Mouse (Mus musculus): ENCODE measurements around the gene Susd1. TPM values are rescaled to one million over a fixed set of nuclear protein-coding genes. Genes with fewer than 3 reads are reported as not detected.

Gene Susd1
- polyA plus RNA-seq, 1 experiment, result 25.4 TPM

- Histone ChIP-seq H3K4me1 (ENCODE audit: control insufficient read depth, insufficient read depth, insufficient read length) (no peaks in the 10 kb centered on the region), H3K36me3 (ENCODE audit: control insufficient read depth, insufficient read depth, low read length) (no peaks in the 10 kb centered on the region; the same call in none of the 2 replicates), H3K27ac (ENCODE audit: insufficient read depth, low read length) (no peak overlapping the region), H3K4me3 (ENCODE audit: extremely low read depth, insufficient read depth, insufficient read length) (no peak overlapping the region), H3K27me3 (ENCODE audit: control insufficient read depth, insufficient read depth, low read length) (no peaks in the 10 kb centered on the region)
- no peak for DNase-seq (ENCODE audit: low read depth in 1 of 2, low spot score in 2 of 2)
- WGBS, result 88% methylated on average over 5 of the region's 5 CpGs
- TF ChIP-seq POLR2A (IDR thresholded peaks at IDR 0.05; ENCODE audit: low read depth, low read length) (no peak), CTCF (IDR thresholded peaks at IDR 0.05; ENCODE audit: extremely low read depth, insufficient read depth, insufficient read length, insufficient replicate concordance) (no peak)
These were observed 17.1 kb downstream of the Susd1 start for GRCm38 (mm10) chr4:59421369-59421746.

GRCm38 (mm10) chr4:59420695-59421368 is 17.6 kb downstream of the Susd1 start:
- WGBS, result 44% methylated on average over 7 of the region's 7 CpGs
- Histone ChIP-seq H3K27ac (ENCODE audit: insufficient read depth, low read length) (no peak overlapping the region), H3K36me3 (ENCODE audit: control insufficient read depth, insufficient read depth, low read length) (no peaks in the 10 kb centered on the region; the same call in none of the 2 replicates), H3K27me3 (ENCODE audit: control insufficient read depth, insufficient read depth, low read length) (no peaks in the 10 kb centered on the region), H3K4me3 (ENCODE audit: extremely low read depth, insufficient read depth, insufficient read length) (no peak overlapping the region), H3K4me1 (ENCODE audit: control insufficient read depth, insufficient read depth, insufficient read length) (no peaks in the 10 kb centered on the region)
- no peak for DNase-seq (ENCODE audit: low read depth in 1 of 2, low spot score in 2 of 2)
- TF ChIP-seq POLR2A (IDR thresholded peaks at IDR 0.05; ENCODE audit: low read depth, low read length) (no peak), CTCF (IDR thresholded peaks at IDR 0.05; ENCODE audit: extremely low read depth, insufficient read depth, insufficient read length, insufficient replicate concordance) (no peak)

GRCm38 (mm10) chr4:59419211-59419610 is 19.2 kb downstream of the Susd1 start:
- no peak for TF ChIP-seq CTCF (IDR thresholded peaks at IDR 0.05; ENCODE audit: extremely low read depth, insufficient read depth, insufficient read length, insufficient replicate concordance)
- no peak for TF ChIP-seq POLR2A (IDR thresholded peaks at IDR 0.05; ENCODE audit: low read depth, low read length)
- H3K4me3 ChIP-seq (ENCODE audit: extremely low read depth, insufficient read depth, insufficient read length), result no peak overlapping the region
- no peak for DNase-seq (ENCODE audit: low read depth in 1 of 2, low spot score in 2 of 2)
- H3K4me1 ChIP-seq (ENCODE audit: control insufficient read depth, insufficient read depth, insufficient read length), result no peaks in the 10 kb centered on the region
- H3K27me3 ChIP-seq (ENCODE audit: control insufficient read depth, insufficient read depth, low read length), result no peaks in the 10 kb centered on the region
- no peak overlapping the region for H3K27ac ChIP-seq (ENCODE audit: insufficient read depth, low read length)
- no peaks in the 10 kb centered on the region; the same call in none of the 2 replicates for H3K36me3 ChIP-seq (ENCODE audit: control insufficient read depth, insufficient read depth, low read length)
- 83% methylated on average over 4 of the region's 4 CpGs for WGBS

- DNase-seq (ENCODE audit: low read depth in 1 of 2, low spot score in 2 of 2), result no peak
- Histone ChIP-seq H3K36me3 (ENCODE audit: control insufficient read depth, insufficient read depth, low read length) (peaks cover 17% of the 10 kb centered on the region), H3K27ac (ENCODE audit: insufficient read depth, low read length) (no peak overlapping the region), H3K4me1 (ENCODE audit: control insufficient read depth, insufficient read depth, insufficient read length) (no peaks in the 10 kb centered on the region), H3K4me3 (ENCODE audit: extremely low read depth, insufficient read depth, insufficient read length) (no peak overlapping the region), H3K27me3 (ENCODE audit: control insufficient read depth, insufficient read depth, low read length) (no peaks in the 10 kb centered on the region)
- 93% methylated on average over 5 of the region's 5 CpGs for WGBS
- TF ChIP-seq POLR2A (IDR thresholded peaks at IDR 0.05; ENCODE audit: low read depth, low read length) (no peak), CTCF (IDR thresholded peaks at IDR 0.05; ENCODE audit: extremely low read depth, insufficient read depth, insufficient read length, insufficient replicate concordance) (no peak)
These were observed 25.0 kb downstream of the Susd1 start for GRCm38 (mm10) chr4:59413428-59413827.

GRCm38 (mm10) chr4:59411153-59411552 is 27.3 kb downstream of the Susd1 start:
- H3K27ac ChIP-seq (ENCODE audit: insufficient read depth, low read length), result no peak overlapping the region
- 93% methylated on average over 9 of the region's 9 CpGs for WGBS
- TF ChIP-seq POLR2A (IDR thresholded peaks at IDR 0.05; ENCODE audit: low read depth, low read length), result no peak
- TF ChIP-seq CTCF (IDR thresholded peaks at IDR 0.05; ENCODE audit: extremely low read depth, insufficient read depth, insufficient read length, insufficient replicate concordance), result no peak
- no peak for DNase-seq (ENCODE audit: low read depth in 1 of 2, low spot score in 2 of 2)
- H3K4me3 ChIP-seq (ENCODE audit: extremely low read depth, insufficient read depth, insufficient read length), result no peak overlapping the region
- no peaks in the 10 kb centered on the region for H3K4me1 ChIP-seq (ENCODE audit: control insufficient read depth, insufficient read depth, insufficient read length)
- no peaks in the 10 kb centered on the region for H3K27me3 ChIP-seq (ENCODE audit: control insufficient read depth, insufficient read depth, low read length)
- peaks cover 17% of the 10 kb centered on the region for H3K36me3 ChIP-seq (ENCODE audit: control insufficient read depth, insufficient read depth, low read length)

GRCm38 (mm10) chr4:59407766-59408165 is 30.7 kb downstream of the Susd1 start:
- Histone ChIP-seq H3K4me1 (ENCODE audit: control insufficient read depth, insufficient read depth, insufficient read length) (no peaks in the 10 kb centered on the region), H3K4me3 (ENCODE audit: extremely low read depth, insufficient read depth, insufficient read length) (no peak overlapping the region), H3K27ac (ENCODE audit: insufficient read depth, low read length) (no peak overlapping the region), H3K36me3 (ENCODE audit: control insufficient read depth, insufficient read depth, low read length) (peaks cover 13% of the 10 kb centered on the region), H3K27me3 (ENCODE audit: control insufficient read depth, insufficient read depth, low read length) (no peaks in the 10 kb centered on the region)
- 49% methylated on average over 4 of the region's 4 CpGs for WGBS
- DNase-seq (ENCODE audit: low read depth in 1 of 2, low spot score in 2 of 2), result no peak
- TF ChIP-seq CTCF (IDR thresholded peaks at IDR 0.05; ENCODE audit: extremely low read depth, insufficient read depth, insufficient read length, insufficient replicate concordance) (no peak), POLR2A (IDR thresholded peaks at IDR 0.05; ENCODE audit: low read depth, low read length) (no peak)

GRCm38 (mm10) chr4:59404375-59404774 is 34.1 kb downstream of the Susd1 start:
- WGBS, result 89% methylated on average over 6 of the region's 6 CpGs
- H3K4me1 ChIP-seq (ENCODE audit: control insufficient read depth, insufficient read depth, insufficient read length), result no peaks in the 10 kb centered on the region
- no peak for DNase-seq (ENCODE audit: low read depth in 1 of 2, low spot score in 2 of 2)
- no peak overlapping the region for H3K27ac ChIP-seq (ENCODE audit: insufficient read depth, low read length)
- H3K4me3 ChIP-seq (ENCODE audit: extremely low read depth, insufficient read depth, insufficient read length), result no peak overlapping the region
- TF ChIP-seq CTCF (IDR thresholded peaks at IDR 0.05; ENCODE audit: extremely low read depth, insufficient read depth, insufficient read length, insufficient replicate concordance) (no peak), POLR2A (IDR thresholded peaks at IDR 0.05; ENCODE audit: low read depth, low read length) (no peak)
- H3K27me3 ChIP-seq (ENCODE audit: control insufficient read depth, insufficient read depth, low read length), result no peaks in the 10 kb centered on the region
- peaks cover 6% of the 10 kb centered on the region for H3K36me3 ChIP-seq (ENCODE audit: control insufficient read depth, insufficient read depth, low read length)

Measured in spleen, adult 2 months (tissue).